Mouse (Mus musculus) neural tube, embryonic 14.5 days (tissue): ENCODE results near the gene Igdcc4. TPM values are rescaled to one million over a fixed set of nuclear protein-coding genes. Genes with fewer than 3 reads are reported as not detected.

Source experiments
- ATAC-seq: fragments of 200-750 bp; cut with Nextera tagmentation; 2 replicates; pipeline ENCODE4 v1.8.0; 2017; ENCODE audit warnings: low read depth, mild to moderate bottlenecking, moderate TSS enrichment, moderate library complexity
- H3K27ac ChIP-seq: fragments of 300-500 bp; sonication (generic); 2 replicates; pipeline ENCODE4 v1.5.1; 2014; ENCODE audit warnings: low read depth, mild to moderate bottlenecking, control low read depth, low read length, moderate library complexity, mixed read lengths
- H3K27me3 ChIP-seq: fragments of 300-500 bp; sonication (generic); 2 replicates; pipeline ENCODE4 v1.6.1; 2014; ENCODE audit warnings: low read length; ENCODE audit not compliant: control insufficient read depth, insufficient read depth
- H3K36me3 ChIP-seq: fragments of 300-500 bp; sonication (generic); 2 replicates; pipeline ENCODE4 v1.6.1; 2014; ENCODE audit warnings: low read length, mixed read lengths; ENCODE audit not compliant: control insufficient read depth, insufficient read depth
- H3K4me1 ChIP-seq: fragments of 300-500 bp; sonication (generic); 2 replicates; pipeline ENCODE4 v1.6.1; 2014; ENCODE audit warnings: low read length; ENCODE audit not compliant: control insufficient read depth, insufficient read depth
- H3K4me2 ChIP-seq: fragments of 300-500 bp; sonication (generic); 2 replicates; pipeline ENCODE4 v1.6.1; 2014; ENCODE audit warnings: mild to moderate bottlenecking, low read depth, low read length, control low read depth
- H3K4me3 ChIP-seq: fragments of 300-500 bp; sonication (generic); 2 replicates; pipeline ENCODE4 v1.5.1; 2014; ENCODE audit warnings: low read depth, low read length, control low read depth, mixed read lengths
- H3K9ac ChIP-seq: fragments of 300-500 bp; sonication (generic); replicated peaks from 2 replicates; pipeline ENCODE4 v1.6.1; 2014; ENCODE audit warnings: low read depth, mild to moderate bottlenecking, control low read depth, low read length, mixed read lengths
- H3K9me3 ChIP-seq: fragments of 300-500 bp; sonication (generic); 2 replicates; pipeline ENCODE4 v1.6.1; 2016; ENCODE audit warnings: low read length; ENCODE audit not compliant: control insufficient read depth
- WGBS: fragments of 180-500 bp; shearing (Covaris S2); extraction: QIAGEN DNeasy Blood & Tissue Kit; methylation state at CpG from one replicate; pipeline ENCODE4 v1.1.7; 2014; 5-methylcytosine and 5-hydroxymethylcytosine counted together
- polyA plus RNA-seq: library from polyadenylated mRNA; unstranded; fragments of >200 nt; fragmentation: Nextera tagmentation; extraction: Ambion mirVana; gene quantifications from 2 replicates; pipeline ENCODE4 v1.2.1, GENCODE M21; 2014

The Igdcc4 gene
- polyA plus RNA-seq, 1 experiment from 2014 or later: 19.4 TPM

DNA sequence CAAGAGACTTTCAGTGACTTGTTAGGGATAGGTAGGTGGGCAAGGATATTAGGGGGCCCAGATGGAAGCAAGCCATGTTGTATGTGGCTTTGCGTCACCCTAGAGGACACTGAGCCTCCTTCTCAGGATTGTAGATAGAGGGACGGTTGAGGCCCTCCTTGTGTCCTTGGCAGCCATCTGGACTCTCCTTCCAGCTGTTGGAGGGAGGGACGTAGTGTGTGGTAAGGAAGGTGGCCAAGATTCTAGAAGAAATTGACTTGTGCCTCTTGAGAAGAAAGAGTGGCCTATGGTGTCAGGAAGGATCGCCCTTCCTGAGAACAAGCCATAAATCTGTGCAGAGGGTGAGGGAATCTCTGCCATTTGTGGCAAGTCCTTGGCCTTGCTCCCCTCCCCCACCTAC, 5.5 kb downstream of the Igdcc4 start:
- no peaks in the 10 kb centered on the region for H3K9me3 ChIP-seq
- H3K4me2 ChIP-seq: no peak overlapping the region
- no peak overlapping the region for H3K27ac ChIP-seq
- no peak overlapping the region for H3K4me3 ChIP-seq
- no peak overlapping the region for H3K9ac ChIP-seq
- no peaks in the 10 kb centered on the region for H3K27me3 ChIP-seq
- H3K4me1 ChIP-seq: peaks cover 16% of the 10 kb centered on the region; the same call in 1 of the 2 replicates
- ATAC-seq: no peak
- H3K36me3 ChIP-seq: no peaks in the 10 kb centered on the region
- WGBS: 85% methylated on average over 4 of the region's 4 CpGs

DNA sequence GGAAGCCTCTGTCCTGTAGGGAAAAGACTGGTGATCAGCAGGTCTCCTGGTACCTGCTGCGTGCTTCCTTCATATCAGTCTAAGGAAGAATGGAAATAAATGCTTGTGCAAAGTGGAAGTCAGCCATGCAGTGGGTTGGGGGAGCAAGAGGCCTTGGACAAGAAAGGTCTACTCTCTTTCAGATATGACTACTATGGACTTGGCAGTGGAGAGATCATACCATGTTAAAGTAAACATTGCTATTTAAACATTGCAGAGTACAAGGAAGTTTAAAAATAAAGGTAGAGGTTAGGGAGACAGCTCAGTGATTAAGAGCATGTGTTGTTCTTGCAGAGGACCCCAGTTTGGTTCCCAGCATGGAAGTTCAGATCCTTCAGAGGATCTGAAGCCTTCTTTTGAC, 6.6 kb downstream of the Igdcc4 start:
- Histone ChIP-seq H3K9ac (no peak overlapping the region), H3K9me3 (no peaks in the 10 kb centered on the region), H3K36me3 (no peaks in the 10 kb centered on the region), H3K4me2 (no peak overlapping the region), H3K4me3 (no peak overlapping the region), H3K27ac (no peak overlapping the region), H3K4me1 (peaks cover 12% of the 10 kb centered on the region; the same call in 1 of the 2 replicates), H3K27me3 (no peaks in the 10 kb centered on the region)
- no peak for ATAC-seq
- WGBS: 81% methylated on average over 1 of the region's 1 CpGs

DNA sequence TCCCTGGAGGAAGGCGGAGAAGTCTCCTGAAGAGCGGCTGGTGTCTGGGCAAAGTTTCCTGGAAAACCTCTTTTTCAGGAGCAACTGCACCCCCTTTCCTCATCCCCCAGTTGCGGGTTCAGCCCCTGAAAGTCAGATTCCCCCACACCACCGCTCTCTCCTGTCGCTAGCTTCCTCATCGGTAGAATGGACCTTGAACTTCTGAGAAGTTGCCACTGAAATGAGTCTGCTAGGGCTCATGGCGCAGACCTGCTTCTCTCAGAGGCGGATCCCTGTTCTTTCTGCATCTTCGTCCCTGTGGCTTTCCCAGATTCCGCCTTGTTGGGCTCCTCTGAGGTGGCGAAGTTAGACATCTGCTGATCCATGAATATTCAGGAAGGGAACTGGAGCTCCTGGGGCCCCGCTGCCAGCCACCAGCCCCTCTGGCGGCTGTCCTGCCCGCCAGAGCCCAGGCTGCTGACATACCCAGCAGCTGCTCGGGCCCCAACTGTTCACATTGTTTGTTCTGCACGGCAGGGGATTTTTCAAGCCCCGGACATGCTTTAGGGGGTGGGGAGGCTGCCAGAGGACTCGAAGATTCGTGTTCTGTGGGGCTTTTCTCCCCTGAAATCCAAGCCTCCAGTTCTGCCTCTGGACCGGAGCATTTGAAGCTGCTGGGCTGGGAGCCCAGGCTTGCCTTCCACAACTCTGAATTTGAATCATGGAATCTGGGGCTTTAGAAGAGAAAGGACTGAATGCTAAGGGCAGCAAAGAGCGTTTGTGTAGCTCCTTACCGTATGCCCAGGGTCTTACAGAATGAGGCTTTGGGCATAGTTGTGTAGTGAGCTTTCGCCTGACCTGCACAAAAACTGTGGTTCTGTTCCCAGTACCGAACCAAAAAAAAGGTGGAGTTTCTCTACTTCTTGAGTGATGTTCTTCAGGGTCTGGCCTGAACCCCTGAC, 8.1 kb downstream of the Igdcc4 start:
- peak; percentile 79; the same call in 1 of the 2 replicates for ATAC-seq

DNA sequence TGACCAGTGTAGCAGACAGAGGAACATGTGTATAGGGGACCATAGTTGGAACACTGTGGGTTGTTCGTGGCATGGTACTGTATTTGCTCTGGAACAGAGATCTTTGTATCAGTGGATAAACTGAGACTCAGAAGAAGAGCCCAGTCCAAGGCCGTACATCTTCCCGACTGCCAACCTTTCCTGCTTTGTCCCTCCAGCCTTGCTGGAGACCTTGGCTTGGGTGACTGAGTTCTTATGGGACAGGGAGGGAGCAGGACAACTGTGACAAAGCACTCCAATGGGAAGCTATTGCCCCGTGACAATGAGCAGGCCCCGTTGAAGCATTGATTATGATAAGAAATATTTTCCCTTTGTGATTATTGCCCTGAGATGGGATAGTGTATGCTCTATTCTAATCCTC, 10.4 kb downstream of the Igdcc4 start:
- WGBS: 87% methylated on average over 5 of the region's 5 CpGs
- Histone ChIP-seq H3K4me1 (peaks cover 8% of the 10 kb centered on the region; the same call in 1 of the 2 replicates), H3K36me3 (no peaks in the 10 kb centered on the region; the same call in 1 of the 2 replicates), H3K27me3 (no peaks in the 10 kb centered on the region), H3K4me3 (no peak overlapping the region), H3K9ac (no peak overlapping the region), H3K4me2 (no peak overlapping the region), H3K27ac (no peak overlapping the region), H3K9me3 (no peaks in the 10 kb centered on the region)
- no peak for ATAC-seq

More for the DNA sequence above, 8.1 kb downstream of the Igdcc4 start:
- no peaks in the 10 kb centered on the region for H3K9me3 ChIP-seq
- peaks cover 8% of the 10 kb centered on the region; the same call in 1 of the 2 replicates for H3K4me1 ChIP-seq
- peak overlapping the region; percentile 53 for H3K27ac ChIP-seq
- H3K4me2 ChIP-seq: peak overlapping the region; percentile 39
- no peaks in the 10 kb centered on the region for H3K36me3 ChIP-seq
- no peaks in the 10 kb centered on the region for H3K27me3 ChIP-seq
- no peak overlapping the region for H3K4me3 ChIP-seq
- peak overlapping the region; percentile 17; the same call in 1 of the 2 replicates for H3K9ac ChIP-seq
- 11% methylated on average over 24 of the region's 24 CpGs for WGBS

DNA sequence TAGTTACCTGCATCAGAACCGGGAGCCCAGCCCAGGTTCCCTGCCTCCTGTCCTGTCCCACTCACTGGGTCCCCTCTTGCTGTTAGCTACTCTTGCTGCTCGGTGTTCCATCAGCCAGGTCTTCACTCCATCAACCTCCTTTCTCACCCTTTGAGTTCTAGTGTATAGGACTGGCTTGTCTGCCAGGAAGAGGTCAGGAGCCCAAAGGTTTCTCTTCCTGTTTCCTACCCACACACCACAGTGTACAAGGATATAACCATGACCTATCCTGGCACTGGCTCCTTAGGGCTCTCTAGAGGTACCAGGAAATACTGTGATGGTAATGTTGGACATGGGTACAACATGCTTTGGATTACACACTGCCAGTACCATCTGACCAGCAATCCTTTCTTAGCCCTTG, 12.4 kb downstream of the Igdcc4 start:
- no peak overlapping the region for H3K9ac ChIP-seq
- H3K9me3 ChIP-seq: no peaks in the 10 kb centered on the region
- 96% methylated on average over 2 of the region's 2 CpGs for WGBS
- no peak for ATAC-seq
- H3K36me3 ChIP-seq: no peaks in the 10 kb centered on the region; the same call in 1 of the 2 replicates
- no peak overlapping the region for H3K4me2 ChIP-seq
- H3K4me3 ChIP-seq: no peak overlapping the region
- H3K27me3 ChIP-seq: no peaks in the 10 kb centered on the region
- no peak overlapping the region for H3K27ac ChIP-seq
- peaks cover 5% of the 10 kb centered on the region; the same call in 1 of the 2 replicates for H3K4me1 ChIP-seq

DNA sequence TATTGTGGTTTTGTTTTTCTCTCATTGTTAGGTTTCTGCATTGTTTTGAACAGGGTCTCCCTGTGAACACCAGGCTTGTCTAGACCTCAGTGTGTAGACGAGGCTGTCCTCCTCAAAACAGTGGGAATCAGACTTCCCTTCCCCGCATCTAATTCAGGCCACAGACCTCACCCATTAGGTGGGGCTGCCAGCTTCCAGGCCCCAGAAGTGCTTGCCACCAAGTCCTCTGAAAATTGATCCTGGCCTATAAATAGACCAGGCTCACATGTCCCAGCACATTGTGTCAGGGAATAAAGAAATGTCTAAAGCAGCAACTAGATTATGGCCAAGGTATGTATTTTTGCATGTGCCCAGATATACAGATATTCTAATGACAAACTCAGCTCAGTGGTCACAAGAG, 14.6 kb downstream of the Igdcc4 start:
- no peak overlapping the region for H3K27ac ChIP-seq
- WGBS: 65% methylated on average over 2 of the region's 2 CpGs
- H3K9me3 ChIP-seq: no peaks in the 10 kb centered on the region
- H3K4me1 ChIP-seq: no peaks in the 10 kb centered on the region
- ATAC-seq: no peak
- H3K36me3 ChIP-seq: no peaks in the 10 kb centered on the region; the same call in 1 of the 2 replicates
- H3K9ac ChIP-seq: no peak overlapping the region
- no peaks in the 10 kb centered on the region for H3K27me3 ChIP-seq
- H3K4me3 ChIP-seq: no peak overlapping the region
- no peak overlapping the region for H3K4me2 ChIP-seq

DNA sequence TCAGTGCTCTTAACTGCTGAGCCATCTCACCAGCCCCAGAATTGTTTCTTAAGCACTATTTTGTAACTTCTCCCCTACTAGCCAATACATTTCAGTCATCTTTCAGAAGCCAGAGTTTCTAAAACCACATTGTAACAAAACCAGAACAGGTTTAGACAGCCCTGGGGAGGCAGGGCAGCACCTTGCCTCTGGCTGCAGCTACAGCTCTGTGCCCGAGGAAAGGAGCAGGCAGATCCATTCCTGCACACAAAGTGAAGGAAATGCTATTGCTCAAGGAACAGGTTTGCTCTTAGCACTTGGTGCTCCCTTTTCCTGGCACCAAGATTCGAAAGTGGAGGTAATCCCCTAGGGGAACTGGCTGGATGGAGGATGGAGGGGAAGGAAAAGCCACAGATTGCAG, 16.2 kb downstream of the Igdcc4 start:
- Histone ChIP-seq H3K9me3 (no peaks in the 10 kb centered on the region), H3K4me2 (no peak overlapping the region), H3K4me1 (no peaks in the 10 kb centered on the region), H3K27me3 (no peaks in the 10 kb centered on the region), H3K36me3 (no peaks in the 10 kb centered on the region; the same call in 1 of the 2 replicates), H3K4me3 (no peak overlapping the region), H3K27ac (no peak overlapping the region), H3K9ac (no peak overlapping the region)
- WGBS: 68% methylated on average over 2 of the region's 2 CpGs
- ATAC-seq: no peak

DNA sequence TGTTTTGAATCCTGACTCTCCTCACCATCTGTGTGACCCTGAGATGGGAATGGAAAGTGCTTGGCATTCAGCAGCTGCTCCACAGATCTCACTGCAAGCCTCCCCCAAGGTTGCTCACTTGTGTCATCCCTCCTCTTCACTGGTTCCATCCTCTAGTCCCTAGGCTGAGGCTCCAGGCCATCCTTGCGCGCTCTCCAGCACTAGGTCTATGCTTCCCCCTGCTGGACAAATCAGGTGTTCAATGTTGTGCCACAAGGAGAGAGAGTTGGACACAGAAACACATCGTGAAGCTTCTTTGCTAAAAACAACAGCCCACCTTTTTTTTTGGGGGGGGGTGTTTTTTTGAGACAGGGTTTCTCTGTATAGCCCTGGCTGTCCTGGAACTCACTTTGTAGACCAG, 19.6 kb downstream of the Igdcc4 start:
- 8% methylated on average over 3 of the region's 3 CpGs for WGBS
- Histone ChIP-seq H3K9ac (no peak overlapping the region), H3K9me3 (no peaks in the 10 kb centered on the region), H3K4me2 (no peak overlapping the region), H3K4me1 (peaks cover 6% of the 10 kb centered on the region; the same call in 1 of the 2 replicates), H3K4me3 (no peak overlapping the region), H3K27ac (no peak overlapping the region), H3K36me3 (no peaks in the 10 kb centered on the region), H3K27me3 (no peaks in the 10 kb centered on the region)
- ATAC-seq: peak; percentile 53; the same call in 1 of the 2 replicates

DNA sequence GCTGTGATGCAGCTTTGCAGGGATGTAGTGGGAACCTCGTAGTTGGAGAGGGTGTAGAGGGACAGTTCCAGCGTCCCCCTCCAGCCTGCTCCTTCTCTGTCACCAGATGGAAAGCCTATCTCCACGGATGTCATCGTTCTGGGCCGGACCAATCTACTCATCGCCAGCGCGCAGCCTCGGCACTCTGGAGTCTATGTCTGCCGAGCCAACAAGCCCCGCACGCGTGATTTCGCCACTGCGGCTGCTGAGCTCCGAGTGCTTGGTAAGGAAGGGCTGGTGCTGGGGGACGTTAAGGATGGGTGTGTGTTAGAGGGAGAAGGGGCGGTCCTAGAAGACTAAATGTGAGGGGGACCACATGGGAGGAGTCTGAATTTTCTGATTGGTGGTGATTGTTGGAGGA, 21.3 kb downstream of the Igdcc4 start:
- no peak overlapping the region for H3K4me3 ChIP-seq
- ATAC-seq: no peak
- no peak overlapping the region for H3K27ac ChIP-seq
- no peaks in the 10 kb centered on the region for H3K36me3 ChIP-seq
- H3K4me1 ChIP-seq: peaks cover 6% of the 10 kb centered on the region; the same call in 1 of the 2 replicates
- no peak overlapping the region for H3K9ac ChIP-seq
- no peaks in the 10 kb centered on the region for H3K27me3 ChIP-seq
- no peak overlapping the region for H3K4me2 ChIP-seq
- 20% methylated on average over 18 of the region's 18 CpGs for WGBS
- H3K9me3 ChIP-seq: no peaks in the 10 kb centered on the region
